Mouse (Mus musculus) Muller cell, postnatal 12 days (primary cell): ENCODE results near the gene Msantd1.

Experiments
- DNase-seq: peaks from one replicate; pipeline ENCODE4 v3.0.0-alpha.2; 2015; ENCODE audit errors: inconsistent ontology term

Msantd1 gene

DNA sequence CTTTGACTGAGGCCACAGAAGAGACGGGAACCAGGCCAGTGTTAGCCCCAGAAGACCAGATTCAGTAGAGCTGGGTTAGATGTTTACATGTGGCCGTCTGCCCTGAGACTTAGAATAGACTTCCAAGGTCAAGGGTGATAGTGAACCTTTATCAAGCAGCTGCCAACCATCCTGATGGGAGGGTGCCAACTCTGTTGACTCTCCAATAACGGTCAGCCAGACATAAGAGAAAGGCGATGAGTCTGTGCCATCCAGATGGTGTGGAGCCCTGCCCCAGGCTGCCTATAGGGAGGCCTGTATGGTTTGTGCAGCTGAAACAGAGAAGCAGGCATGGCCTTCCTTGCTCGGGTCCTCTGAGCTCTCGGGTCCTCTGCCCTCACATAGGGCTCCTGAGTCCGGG is 16.7 kb downstream of the Msantd1 start:
- DNase-seq, result no peak

- DNase-seq, result no peak
Measured at GRCm38 (mm10) chr5:34927648-34928047, 19.8 kb downstream of the Msantd1 start.

GRCm38 (mm10) chr5:34930151-34930975 is 22.6 kb downstream of the Msantd1 start:
- DNase-seq, result no peak

GRCm38 (mm10) chr5:34931091-34931490 is 23.3 kb downstream of the Msantd1 start:
- no peak for DNase-seq

DNA sequence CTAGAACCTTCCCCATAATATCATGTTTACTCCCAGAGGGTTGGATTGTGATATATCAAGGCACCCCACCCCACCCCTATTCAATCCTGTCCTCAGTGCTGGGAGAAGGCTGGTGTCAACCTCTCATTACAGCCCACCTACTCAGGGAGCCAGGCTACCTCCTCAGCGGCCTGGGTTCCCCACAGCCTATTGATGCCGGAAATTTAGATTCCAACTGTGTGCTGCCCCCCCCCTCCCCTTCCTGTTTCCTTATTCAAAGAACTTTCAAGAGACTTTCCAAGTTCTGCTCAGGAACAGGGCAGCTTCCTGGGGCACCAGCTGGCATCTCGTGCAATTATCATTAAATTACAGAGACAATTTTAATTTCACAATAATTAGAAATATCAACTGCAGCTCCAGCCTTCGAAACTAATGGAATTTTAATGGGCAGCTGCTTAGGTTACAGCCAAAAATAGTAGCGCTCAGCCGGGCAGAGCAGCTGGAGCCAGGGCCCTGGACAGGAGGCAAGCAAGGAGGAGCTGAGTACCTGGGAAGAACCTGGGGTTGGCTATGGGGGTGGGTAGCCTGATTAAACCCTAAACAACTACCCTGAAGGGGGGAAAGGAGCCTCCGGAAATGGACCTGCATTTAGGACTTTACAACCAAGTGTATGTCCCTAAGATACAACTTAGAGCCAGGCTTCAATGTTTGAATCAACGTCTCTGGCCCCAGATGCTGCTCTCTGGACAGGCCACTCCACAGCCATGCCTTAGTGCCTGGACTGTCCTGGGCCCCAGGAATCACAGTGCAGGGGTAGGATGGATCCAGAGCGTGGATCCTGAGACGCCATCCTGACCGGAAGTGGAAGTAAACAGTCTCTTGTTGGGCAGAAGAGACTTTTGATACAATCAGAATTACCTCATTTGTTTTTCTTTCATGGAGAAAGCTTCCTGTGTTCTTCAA is 24.0 kb downstream of the Msantd1 start:
- peak; percentile 46 for DNase-seq

DNA sequence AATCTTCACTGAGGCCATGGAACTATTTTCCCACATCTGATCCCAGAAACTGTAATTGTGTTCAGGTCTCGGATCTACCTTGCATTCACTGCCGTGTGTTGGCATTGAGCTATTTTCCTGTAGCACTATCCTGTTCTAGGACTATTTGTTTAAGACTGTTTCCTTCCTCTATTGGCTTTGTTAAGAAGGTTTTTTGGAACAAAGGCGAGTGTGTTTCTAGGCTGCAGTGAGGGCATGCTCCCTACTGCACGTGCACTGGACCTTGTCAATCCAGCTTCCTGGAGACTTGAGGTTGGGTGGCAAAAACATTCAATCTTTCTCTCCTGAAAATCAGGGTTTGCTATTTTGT is 24.6 kb downstream of the Msantd1 start:
- DNase-seq, result no peak

GRCm38 (mm10) chr5:34933461-34933860 is 25.6 kb downstream of the Msantd1 start:
- no peak for DNase-seq

GRCm38 (mm10) chr5:34941710-34942470 is 34.1 kb downstream of the Msantd1 start:
- DNase-seq, result no peak

DNA sequence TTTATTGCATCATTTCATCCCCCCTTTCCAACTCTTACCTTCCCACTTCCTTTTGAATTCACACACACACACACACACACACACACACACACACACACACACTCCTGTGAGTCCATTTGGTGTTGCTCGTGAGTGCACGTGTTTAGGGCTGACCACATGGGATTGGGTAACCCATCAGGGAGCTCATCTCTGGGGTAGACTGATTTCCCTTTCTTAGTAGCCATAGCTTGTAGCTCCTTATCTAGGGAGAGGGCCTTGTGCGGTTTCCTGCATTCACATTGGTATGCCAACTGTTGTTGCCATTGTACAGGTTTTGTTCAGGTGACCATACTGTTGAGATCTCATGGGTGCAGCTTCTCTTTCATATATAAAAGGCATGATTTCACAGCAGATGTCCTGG is 35.6 kb downstream of the Msantd1 start:
- no peak for DNase-seq

GRCm38 (mm10) chr5:34948861-34949760 is 41.3 kb downstream of the Msantd1 start, which contains the start of gene Rgs12:
TSS of gene Rgs12 (plus strand) at chr5:34949445.
- peak; percentile 96 for DNase-seq

DNA sequence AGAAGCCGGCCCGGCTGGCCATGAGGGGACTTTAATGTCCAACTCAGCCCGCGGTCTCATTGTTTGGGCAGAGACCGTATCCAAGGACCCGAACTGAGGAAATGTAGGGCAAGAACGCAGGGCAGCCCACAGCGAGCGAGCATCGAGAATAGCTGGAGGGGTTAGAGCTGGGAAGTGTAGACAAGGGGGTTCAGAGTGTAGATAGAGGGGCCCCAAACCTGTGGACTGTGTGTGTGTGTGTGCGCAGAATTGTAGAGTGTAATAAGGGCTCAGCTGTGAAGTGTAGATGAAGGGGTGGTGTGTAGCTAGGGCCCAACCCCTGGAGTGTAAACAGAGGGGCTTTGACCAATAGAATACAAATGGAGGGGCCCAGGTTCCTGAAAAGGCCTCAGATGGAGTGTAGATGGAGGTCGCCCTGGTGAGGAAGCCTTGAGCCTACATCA is 42.0 kb downstream of the Msantd1 start:
- DNase-seq, result no peak

DNA sequence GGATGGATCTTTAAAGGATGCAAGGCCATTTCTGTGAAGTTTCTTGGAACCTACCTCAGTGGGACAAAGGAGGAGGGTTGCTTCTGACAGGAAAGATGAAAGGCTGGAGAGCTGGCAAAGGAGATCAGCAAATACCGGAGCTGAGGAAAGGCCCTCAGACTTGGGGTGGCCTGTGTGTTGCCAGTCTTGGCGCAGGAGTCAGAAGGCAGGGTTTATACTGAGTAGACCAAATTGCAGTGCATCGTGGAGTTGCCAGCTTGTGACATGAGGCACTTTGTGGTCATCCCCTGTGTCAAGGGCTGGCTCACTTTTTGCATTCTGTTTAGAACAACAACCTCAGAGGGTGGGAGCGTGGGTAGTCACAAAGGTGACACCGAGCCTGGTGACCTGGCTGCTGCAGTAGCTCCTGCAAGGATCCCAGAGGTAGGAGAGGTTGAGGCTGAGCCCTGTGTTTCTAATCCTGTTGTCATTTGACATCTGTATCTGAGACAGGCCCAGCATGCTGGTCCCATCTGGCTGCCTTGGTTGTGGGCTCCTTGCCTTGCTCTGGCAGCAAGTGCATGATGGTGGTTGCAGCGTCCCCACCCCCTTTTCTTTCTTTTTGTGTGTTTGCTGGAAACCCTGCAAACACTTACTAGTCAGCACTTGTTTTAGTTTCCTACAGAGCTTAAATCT is 42.8 kb downstream of the Msantd1 start:
- DNase-seq, result peak; percentile 20

DNA sequence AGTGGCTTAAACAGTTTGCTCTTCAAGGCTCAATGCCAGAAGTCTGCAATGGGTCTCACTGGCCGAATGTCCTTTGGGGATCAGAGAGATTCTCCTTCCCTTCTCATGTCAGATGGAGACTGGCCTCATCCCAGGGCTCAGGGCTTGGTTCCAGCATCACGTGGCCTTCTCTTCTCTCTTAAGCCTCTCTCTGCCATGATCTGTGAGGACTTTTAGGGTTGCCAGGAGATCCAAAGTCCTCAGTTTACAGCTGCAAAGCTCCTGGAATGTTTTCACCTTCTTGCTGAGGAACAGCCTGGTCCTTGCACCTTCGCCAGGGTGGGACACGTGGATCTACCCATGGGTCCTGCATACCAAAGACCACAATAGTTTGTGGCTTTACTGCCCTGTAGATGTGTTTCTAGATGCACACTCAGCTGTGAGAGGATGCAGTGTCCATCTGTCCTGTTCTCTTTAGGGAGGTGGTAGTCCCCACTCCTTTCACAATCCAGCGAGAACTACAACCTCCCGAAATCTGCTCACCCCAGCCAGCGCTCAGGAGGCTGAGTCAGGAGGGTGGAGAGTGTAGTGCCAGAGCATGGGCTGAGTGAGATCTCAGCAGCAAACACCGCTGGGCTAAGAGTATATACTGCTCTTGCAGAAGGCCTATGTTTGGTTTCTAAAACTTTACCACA is 43.5 kb downstream of the Msantd1 start:
- DNase-seq, result no peak

- DNase-seq, result no peak
Measured at GRCm38 (mm10) chr5:34954508-34954907, 46.7 kb downstream of the Msantd1 start.

- peak; percentile 56 for DNase-seq
Measured at GRCm38 (mm10) chr5:34955630-34956029, 47.8 kb downstream of the Msantd1 start.

- no peak for DNase-seq
Measured at GRCm38 (mm10) chr5:34956151-34956550, 48.3 kb downstream of the Msantd1 start.

GRCm38 (mm10) chr5:34957015-34957414 is 49.2 kb downstream of the Msantd1 start:
- DNase-seq, result peak; percentile 75

DNA sequence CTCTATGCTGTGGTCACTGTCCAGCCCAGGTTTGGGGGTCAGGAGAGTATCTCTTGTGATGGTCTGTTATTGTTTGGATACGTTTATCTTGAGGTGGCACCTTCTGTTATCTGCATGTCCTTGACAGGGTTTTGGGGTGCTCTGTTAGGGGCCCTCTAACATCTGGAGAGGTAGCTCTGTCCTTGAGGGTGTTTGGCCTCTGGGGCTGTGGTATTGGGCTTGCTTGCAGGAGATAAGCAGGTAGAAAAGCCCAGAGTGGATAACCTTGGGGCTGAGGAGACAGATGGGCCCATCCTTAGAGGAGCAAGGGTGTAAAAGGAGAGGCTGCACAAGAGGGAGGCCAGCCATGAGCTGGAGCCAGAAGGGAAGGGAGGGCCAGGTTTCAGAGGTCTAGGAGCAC is 52.2 kb downstream of the Msantd1 start:
- no peak for DNase-seq

DNA sequence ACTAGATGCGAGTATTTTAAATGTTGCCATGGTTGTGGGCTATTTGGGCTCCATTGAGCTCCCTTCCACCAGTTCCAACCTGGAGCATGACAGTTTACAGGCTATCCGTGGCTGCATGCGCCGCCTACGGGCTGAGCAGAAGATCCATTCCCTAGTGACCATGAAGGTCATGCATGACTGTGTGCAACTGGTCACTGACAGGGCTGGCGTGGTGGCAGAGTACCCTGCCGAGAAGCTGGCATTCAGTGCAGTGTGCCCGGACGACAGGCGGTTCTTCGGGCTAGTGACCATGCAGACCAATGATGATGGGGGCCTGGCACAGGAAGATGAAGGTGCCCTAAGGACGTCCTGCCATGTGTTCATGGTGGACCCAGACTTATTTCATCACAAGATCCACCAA is 57.7 kb downstream of the Msantd1 start:
- no peak for DNase-seq

GRCm38 (mm10) chr5:34968386-34968785 is 60.6 kb downstream of the Msantd1 start:
- DNase-seq, result no peak
